Mouse (Mus musculus): ENCODE measurements at regions not wholly inside any gene's neighbourhood (a gene's known extent, or its start where the extent isn't known, plus 50 kb on each side); places are given as distances from the start of the nearest gene placed in this dataset.

GRCm38 (mm10) chr16:72071756-72072471, 236.2 kb upstream of the Robo1 start:
- TF ChIP-seq POLR2A (IDR thresholded peaks at IDR 0.05; ENCODE audit: low read depth, low read length) (no peak), CTCF (conservative IDR thresholded peaks at IDR 0.05; ENCODE audit: insufficient read depth, insufficient read length, low read depth, low read length) (no peak)
